Mouse (Mus musculus) thymus, postnatal 36 days (tissue): Measurements from ENCODE around the gene Rnaseh2b.

Experiments used
- DNase-seq, 2 experiments: peaks; one replicate each; pipeline ENCODE4 v3.0.0; 2022; ENCODE audit warnings: mixed read lengths in 2 of 2

The Rnaseh2b gene

GRCm38 (mm10) chr14:62363774-62364173 lies 71.4 kb downstream of the Rnaseh2b start:
- no peak for DNase-seq

GRCm38 (mm10) chr14:62370819-62371218 lies 78.4 kb downstream of the Rnaseh2b start:
- no peak for DNase-seq

- no peak for DNase-seq
These were observed 81.6 kb downstream of the Rnaseh2b start for GRCm38 (mm10) chr14:62374001-62374400.

- no peak for DNase-seq
These were observed 83.3 kb downstream of the Rnaseh2b start for GRCm38 (mm10) chr14:62375694-62376093.

- DNase-seq = no peak
These were observed 83.7 kb downstream of the Rnaseh2b start for GRCm38 (mm10) chr14:62376115-62376514.

- no peak for DNase-seq
These were observed 87.0 kb downstream of the Rnaseh2b start for GRCm38 (mm10) chr14:62379391-62379790.

- DNase-seq = no peak
These were observed 88.2 kb downstream of the Rnaseh2b start for GRCm38 (mm10) chr14:62380606-62381005.

- DNase-seq = no peak
These were observed 90.7 kb downstream of the Rnaseh2b start for GRCm38 (mm10) chr14:62383109-62383508.

GRCm38 (mm10) chr14:62383786-62384299 lies 91.5 kb downstream of the Rnaseh2b start:
- DNase-seq = no peak

- peak in 1 of 2 experiments; percentile 5 for DNase-seq
These were observed 96.8 kb downstream of the Rnaseh2b start for GRCm38 (mm10) chr14:62389064-62389728.

- DNase-seq = no peak
These were observed 97.5 kb downstream of the Rnaseh2b start for GRCm38 (mm10) chr14:62389729-62390536.

GRCm38 (mm10) chr14:62392754-62393153 lies 100.4 kb downstream of the Rnaseh2b start:
- DNase-seq = no peak

- no peak for DNase-seq
These were observed 103.0 kb downstream of the Rnaseh2b start for GRCm38 (mm10) chr14:62395346-62395745.

- no peak for DNase-seq
These were observed 123.8 kb downstream of the Rnaseh2b start for GRCm38 (mm10) chr14:62416007-62416741.

- no peak for DNase-seq
These were observed 124.3 kb downstream of the Rnaseh2b start for GRCm38 (mm10) chr14:62416742-62417134.

- no peak for DNase-seq
These were observed 125.1 kb downstream of the Rnaseh2b start for GRCm38 (mm10) chr14:62417501-62417900.

- DNase-seq = no peak
These were observed 129.9 kb downstream of the Rnaseh2b start for GRCm38 (mm10) chr14:62422265-62422664.
